Mouse (Mus musculus): ENCODE results near the gene Stpg3. TPM values are rescaled to one million over a fixed set of nuclear protein-coding genes. Genes with fewer than 3 reads are reported as not detected.

Gene Stpg3
- not detected for polyA plus RNA-seq (2017; shearing (Covaris generic))

DNA sequence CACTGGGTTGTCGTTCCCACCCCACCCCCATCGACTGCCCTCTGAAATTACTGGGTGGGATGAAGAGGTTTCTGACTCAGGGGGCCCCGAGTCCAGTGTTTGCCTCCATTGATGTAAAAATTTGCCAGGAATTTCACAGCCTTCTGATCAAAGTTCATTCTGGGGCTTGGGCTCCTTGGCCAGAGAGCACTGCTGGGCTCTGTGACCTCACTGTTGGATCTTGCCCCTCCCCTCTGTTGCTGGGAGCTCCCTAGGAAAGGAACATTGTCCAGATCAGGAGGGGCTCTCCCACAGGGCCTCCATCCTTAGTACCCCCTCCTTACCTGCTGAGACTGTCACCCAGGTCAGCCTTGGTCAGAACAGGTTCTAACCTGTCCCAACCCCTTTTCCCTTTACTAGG lies at the start of gene Stpg3:
Stpg3 (minus strand) TSS at position 194 of the 400 bp plus-strand sequence.

DNA sequence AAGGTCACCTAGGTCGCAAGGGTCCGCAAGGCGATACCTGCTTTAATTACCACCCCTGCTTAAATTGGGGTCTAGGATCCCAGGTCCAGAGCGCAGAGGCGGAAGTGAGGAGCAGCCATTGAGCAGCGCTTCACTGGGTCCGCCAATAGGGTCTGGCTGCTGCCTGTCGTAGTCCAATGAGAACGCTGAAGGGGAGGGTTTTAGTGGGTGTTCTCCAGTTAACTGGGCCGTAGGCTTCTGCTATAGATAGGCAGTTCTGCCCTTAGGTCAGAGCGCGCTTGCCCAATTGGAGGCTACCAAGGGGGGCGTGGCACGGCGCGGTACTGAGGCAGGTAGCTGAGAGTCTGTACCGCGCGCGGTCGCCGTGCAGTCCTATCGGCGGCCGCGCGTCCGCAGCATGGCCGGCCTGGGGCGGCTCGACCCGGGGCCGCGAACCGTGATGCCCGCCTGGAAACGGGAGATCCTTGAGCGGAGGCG lies 47.9 kb upstream of the Stpg3 start, which contains the start of gene Tprn:
Tprn (plus strand) TSS at position 328 of the 477 bp plus-strand sequence.

DNA sequence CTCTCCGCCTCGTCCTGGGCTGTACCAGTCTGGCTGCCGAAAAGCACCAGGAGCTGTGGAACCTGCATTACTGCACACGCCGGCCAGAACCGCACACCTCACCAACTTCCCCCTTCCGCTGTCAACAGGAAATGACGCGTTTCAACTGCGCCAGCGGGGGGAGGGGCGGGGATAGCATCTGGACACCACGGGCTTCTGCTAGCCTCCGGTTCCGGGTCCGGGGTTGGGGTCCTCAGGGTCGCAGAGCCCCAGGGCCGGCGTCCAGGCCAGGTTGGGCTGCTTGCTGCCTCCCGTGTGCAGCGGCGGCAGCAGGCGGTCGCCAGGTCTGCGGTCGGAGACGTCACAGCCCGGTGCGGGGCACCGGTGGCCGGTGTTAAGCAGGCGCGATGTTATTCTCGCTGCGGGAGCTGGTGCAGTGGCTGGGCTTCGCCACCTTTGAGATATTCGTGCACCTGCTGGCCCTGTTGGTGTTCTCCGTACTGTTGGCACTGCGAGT lies 40.9 kb upstream of the Stpg3 start, which contains the start of gene Tmem203:
Tmem203 (plus strand) TSS at position 156 of the 496 bp plus-strand sequence.

DNA sequence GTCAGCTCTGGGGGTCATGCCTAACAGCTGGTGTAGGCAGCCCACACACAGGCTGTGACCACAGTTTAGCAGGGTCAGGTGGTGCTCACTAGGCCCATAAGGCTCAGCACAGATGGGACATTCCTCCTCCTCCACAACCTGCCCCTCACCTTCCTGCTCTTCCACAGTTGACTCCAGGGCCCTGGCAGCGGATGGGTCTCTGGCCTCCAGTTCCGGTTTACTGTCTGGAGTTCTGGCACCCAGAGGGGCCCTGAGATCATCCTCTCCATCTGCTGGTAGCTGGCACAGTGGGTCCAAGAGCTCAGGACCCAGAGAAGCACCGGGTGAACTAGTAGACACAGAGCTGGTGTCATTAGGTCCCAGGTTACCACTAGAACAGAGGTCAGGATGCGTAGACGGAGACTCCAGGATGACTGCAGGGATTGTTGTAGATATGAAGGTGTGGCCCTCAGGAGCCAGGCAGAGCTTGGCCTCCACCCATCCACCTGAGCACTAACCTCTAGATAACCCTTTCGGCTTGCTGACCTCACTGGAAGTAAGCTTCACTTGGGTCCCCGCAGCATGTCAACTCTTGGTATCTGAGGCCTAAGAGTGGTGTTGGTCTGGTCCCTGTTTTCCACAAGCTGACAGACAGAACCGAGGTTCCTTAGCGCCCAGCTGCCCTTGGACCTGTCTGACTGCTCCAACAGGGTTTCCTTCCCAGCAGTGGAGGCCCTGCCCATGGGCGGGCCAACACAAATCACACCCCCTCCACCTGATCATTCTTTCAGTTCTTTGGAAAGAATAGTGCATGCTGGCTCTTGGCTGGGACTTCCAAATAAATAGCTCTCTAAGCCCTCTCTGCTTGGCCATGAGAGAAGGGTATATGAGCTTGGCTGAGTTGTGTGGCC lies 32.0 kb upstream of the Stpg3 start, which contains the start of gene AL732309.1:
AL732309.1 (minus strand) TSS at position 681 of the 890 bp plus-strand sequence.

DNA sequence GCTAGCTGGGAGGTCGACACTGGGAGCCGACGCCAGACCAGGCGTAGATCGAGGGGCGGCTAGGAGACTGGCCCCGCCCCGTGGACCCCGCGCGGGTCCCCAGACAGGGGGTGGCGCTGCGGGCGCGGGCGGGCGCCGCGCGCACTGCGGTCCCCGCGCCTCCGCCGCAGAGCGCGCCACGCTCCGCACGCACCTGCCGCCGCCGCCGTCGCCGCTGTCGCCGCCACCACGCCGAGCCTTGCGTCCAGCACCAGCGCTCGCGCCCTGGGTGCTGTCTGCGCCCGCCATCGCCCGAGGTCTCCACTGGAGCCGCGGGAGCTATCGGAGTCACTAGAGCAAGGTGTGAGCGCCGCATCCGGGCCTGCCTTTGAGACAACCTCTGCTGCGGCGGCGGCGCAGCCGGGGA lies 27.7 kb upstream of the Stpg3 start, which contains the start of the genes Rnf208 and Cysrt1:
Rnf208 (plus strand) TSS at position 155 of the 406 bp plus-strand sequence.
Cysrt1 (minus strand) TSS at position 352 of the 406 bp plus-strand sequence.

DNA sequence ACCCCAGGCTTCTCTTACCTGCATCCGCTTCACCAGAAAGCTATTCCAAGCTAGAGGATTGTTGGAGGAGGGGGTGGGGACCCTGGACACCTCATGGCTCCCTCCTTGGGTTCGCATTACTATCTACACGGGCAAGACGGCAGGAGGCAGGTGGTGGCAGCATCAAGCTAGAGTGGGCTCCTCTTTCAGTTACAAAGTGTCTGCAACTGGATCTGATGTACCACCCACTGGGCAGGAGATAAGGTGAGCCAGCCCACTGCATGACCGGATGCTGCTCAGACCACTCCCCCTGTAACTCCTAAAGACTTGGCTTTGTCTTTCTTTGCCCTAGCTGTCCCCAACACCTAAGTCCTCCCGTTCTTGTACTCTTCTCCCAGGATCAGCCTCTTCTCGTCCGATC lies 22.2 kb upstream of the Stpg3 start, which contains the start of gene Rnf224:
Rnf224 (minus strand) TSS at position 174 of the 400 bp plus-strand sequence.

DNA sequence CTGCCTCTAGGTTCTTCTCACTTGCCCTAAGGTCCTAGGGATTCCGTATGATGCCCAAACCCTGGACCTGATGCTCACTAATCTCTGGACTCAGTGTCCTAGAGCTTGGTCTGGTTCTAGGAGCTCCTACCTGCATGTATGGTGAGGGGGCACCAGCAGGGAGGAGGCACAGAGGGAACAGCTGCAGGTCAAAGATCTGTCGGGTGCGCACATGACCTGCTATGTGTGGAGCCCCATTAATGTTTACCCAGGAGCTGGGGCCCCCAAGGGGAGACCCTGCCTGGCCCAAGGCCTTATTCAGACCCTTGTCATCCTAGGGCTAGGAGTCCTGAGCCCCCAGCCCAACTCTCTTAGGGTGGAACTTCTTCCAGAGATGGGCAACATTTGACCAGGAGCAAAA lies 19.6 kb upstream of the Stpg3 start, which contains the start of gene Slc34a3:
Slc34a3 (minus strand) TSS at position 315 of the 400 bp plus-strand sequence.

DNA sequence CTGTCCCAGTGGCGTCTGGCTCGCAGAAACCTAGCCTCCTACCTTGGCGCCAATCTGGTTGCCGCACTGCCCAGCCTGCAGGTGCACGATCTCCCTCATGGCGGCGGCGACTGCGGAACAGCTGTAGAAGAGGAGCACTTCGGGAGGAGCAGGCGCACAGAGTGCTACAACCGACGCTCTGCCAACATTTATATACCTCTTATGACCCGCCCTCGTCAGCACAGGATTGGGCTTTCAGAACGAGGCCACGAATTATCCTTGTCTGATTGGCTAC lies 10.0 kb upstream of the Stpg3 start, which contains the start of gene Tubb4b:
Tubb4b (minus strand) TSS at position 211 of the 274 bp plus-strand sequence.

DNA sequence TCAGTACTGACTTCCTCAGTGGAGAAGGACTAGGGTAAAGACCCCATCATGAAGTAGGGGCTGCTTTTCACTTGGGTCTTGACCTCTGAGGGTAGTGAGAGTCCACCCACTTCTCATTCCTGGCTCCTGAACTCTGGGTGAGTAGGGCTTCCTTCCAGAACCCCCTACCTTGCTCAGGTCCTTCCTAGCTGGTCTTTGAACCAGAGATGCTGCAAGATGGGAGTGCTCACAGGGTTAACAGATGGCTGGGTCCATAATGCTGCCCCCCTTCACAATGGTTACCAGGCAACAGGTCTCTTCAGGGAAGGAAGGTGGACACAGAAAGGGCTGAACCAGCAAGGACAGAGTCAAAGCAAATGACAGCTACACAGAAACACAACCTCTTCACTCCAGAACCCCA lies 4.0 kb upstream of the Stpg3 start, which contains the start of gene Fam166a:
Fam166a (plus strand) TSS at position 301 of the 400 bp plus-strand sequence.

DNA sequence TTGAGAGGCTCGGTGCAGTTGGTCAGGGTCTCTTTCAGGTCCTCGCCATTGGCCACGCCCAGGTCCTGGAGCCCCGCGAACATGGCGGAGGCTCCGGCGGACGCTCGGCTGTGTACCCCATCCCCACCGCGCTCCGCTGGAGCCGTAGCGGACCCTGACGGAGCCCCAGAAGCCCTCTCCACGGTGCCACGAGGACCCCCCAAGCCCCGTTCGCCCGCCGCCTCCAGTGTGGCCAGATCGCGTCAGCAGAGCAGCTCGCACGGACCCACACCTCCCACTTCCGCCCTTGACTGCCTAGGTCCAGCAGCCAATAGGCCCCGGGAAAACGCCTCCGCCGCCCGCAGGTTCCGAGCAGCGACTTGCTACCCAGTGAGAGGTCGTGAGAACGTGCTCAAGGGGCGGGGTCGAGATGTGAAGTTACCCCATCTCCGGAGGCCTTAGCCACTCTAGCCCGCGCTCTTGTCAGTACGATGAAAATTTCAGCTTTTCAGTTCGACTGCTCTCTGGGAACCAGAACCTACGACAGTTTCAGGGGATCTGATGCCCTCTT lies 3.2 kb downstream of the Stpg3 start, which contains the start of gene Nelfb:
Nelfb (minus strand) TSS at position 369 of the 550 bp plus-strand sequence.

DNA sequence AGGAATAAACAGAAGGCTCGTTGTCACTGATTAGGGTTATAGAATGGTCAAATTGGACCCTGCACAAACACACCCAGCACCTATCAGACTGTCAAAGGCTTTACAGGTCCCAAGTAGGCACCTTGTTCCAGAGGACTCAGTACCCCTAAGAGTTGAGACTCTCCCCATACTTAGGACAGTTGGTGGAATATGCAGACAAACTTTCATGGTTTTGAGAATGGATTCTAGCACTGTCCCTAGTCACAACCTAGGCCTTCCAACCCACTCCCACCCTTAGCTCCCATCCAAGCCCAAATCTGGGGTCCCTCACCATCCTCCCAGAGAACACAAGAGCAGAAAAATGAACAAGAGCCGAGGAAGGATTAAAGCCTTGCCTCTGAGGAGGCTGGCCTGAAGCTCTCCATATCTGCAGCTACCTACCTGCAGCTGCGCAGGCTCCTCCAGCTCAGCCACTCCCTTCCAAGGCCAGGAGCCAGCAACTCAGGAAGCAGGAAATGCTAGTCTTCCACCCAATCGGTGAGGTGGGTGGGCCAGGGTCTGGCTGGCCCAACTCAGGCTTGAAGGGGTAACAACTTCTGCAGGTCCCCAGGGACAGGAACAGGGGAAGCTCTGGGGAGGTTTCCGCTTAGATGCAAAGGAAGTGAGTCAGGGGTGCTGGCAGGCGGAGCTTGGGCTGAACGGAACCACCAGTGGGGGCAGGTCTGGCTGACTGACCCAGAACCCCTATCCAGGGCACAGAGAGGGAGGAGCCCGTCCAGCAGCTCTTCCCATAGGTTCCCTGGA lies 18.1 kb downstream of the Stpg3 start, which contains the start of gene Tor4a:
Tor4a (minus strand) TSS at position 715 of the 783 bp plus-strand sequence.

DNA sequence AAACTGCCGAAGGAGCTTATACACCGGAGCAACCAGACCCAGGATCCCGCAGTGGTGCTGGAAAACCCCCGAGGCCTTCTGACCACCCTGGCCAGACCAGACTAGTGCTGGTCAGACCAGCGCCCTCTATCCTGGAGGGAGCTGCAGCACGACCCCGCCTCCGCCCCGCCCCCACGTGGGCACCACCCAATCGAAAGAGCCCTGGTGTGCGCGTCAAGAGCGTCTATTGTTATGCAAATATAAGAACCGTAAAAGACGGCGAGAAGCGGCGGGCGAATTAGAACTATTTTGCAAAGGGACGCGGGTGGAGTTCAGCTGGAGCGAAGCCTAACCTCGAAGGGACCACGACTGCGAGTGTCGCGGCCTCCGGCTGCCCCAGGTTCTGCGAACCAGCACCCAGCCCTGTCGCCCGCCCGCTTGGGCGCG lies 33.9 kb downstream of the Stpg3 start, which contains the start of gene Nrarp:
Nrarp (plus strand) TSS at position 281 of the 426 bp plus-strand sequence.

Other genes with a start within 250 kb of the Stpg3 start
- 100 to 1,000 TPM in 1 of 2 experiments, 10 to 100 TPM in 1; 80.0 to 119 TPM for gene Mrpl41, start 239.5 kb downstream of the Stpg3 start, polyA plus RNA-seq (2017; shearing (Covaris generic))
- 10 to 100 TPM; 59.0 to 76.4 TPM for gene Pnpla7, start 238.6 kb downstream of the Stpg3 start, polyA plus RNA-seq (2017; shearing (Covaris generic))
- gene Nsmf, start 160.3 kb downstream of the Stpg3 start, polyA plus RNA-seq (2017; shearing (Covaris generic)): 10 to 100 TPM; 31.8 to 38.7 TPM
- not detected for gene Entpd8, start 134.3 kb downstream of the Stpg3 start, polyA plus RNA-seq (2017; shearing (Covaris generic))
- 1 to 10 TPM; 1.3 to 1.4 TPM for gene Noxa1, start 119.5 kb downstream of the Stpg3 start, polyA plus RNA-seq (2017; shearing (Covaris generic))
- gene Nrarp, start 33.9 kb downstream of the Stpg3 start, polyA plus RNA-seq (2017; shearing (Covaris generic)): 1 to 10 TPM; 3.6 to 4.7 TPM
- 100 to 1,000 TPM in 1 of 2 experiments, 10 to 100 TPM in 1; 82.2 to 121 TPM for gene Tor4a, start 17.8 kb downstream of the Stpg3 start, polyA plus RNA-seq (2017; shearing (Covaris generic))
- 100 to 1,000 TPM; 104 to 121 TPM for gene Nelfb, start 3.1 kb downstream of the Stpg3 start, polyA plus RNA-seq (2017; shearing (Covaris generic))
- gene Fam166a, start 4.1 kb upstream of the Stpg3 start, polyA plus RNA-seq (2017; shearing (Covaris generic)): under 1 TPM in 1 of 2 experiments, not detected in 1; 0.44 TPM
- gene Tubb4b, start 10.1 kb upstream of the Stpg3 start, polyA plus RNA-seq (2017; shearing (Covaris generic)): 100 to 1,000 TPM; 153 to 167 TPM
- gene Slc34a3, start 19.7 kb upstream of the Stpg3 start, polyA plus RNA-seq (2017; shearing (Covaris generic)): under 1 TPM in 1 of 2 experiments, not detected in 1; 0.07 TPM
- gene Rnf224, start 22.1 kb upstream of the Stpg3 start, polyA plus RNA-seq (2017; shearing (Covaris generic)): under 1 TPM in 1 of 2 experiments, not detected in 1; 0.14 TPM
- 1 to 10 TPM; 1.2 to 4.3 TPM for gene Rnf208, start 27.6 kb upstream of the Stpg3 start, polyA plus RNA-seq (2017; shearing (Covaris generic))
- gene Cysrt1, start 27.8 kb upstream of the Stpg3 start, polyA plus RNA-seq (2017; shearing (Covaris generic)): not detected
- gene AL732309.1, start 32.2 kb upstream of the Stpg3 start, polyA plus RNA-seq (2017; shearing (Covaris generic)): 1 to 10 TPM; 2.1 to 9.4 TPM
- gene Tmem203, start 40.8 kb upstream of the Stpg3 start, polyA plus RNA-seq (2017; shearing (Covaris generic)): 10 to 100 TPM; 31.0 to 41.1 TPM
- gene Tprn, start 48.0 kb upstream of the Stpg3 start, polyA plus RNA-seq (2017; shearing (Covaris generic)): 10 to 100 TPM; 10.9 to 12.4 TPM
- gene Ssna1, start 57.8 kb upstream of the Stpg3 start, polyA plus RNA-seq (2017; shearing (Covaris generic)): 100 to 1,000 TPM; 140 TPM
- gene Anapc2, start 57.8 kb upstream of the Stpg3 start, polyA plus RNA-seq (2017; shearing (Covaris generic)): 10 to 100 TPM; 78.1 to 84.1 TPM
- not detected for gene Tmem210, start 73.5 kb upstream of the Stpg3 start, polyA plus RNA-seq (2017; shearing (Covaris generic))
- gene Lrrc26, start 75.3 kb upstream of the Stpg3 start, polyA plus RNA-seq (2017; shearing (Covaris generic)): not detected
- under 1 TPM; 0.10 to 0.39 TPM for gene Grin1, start 104.5 kb upstream of the Stpg3 start, polyA plus RNA-seq (2017; shearing (Covaris generic))
- 10 to 100 TPM; 17.2 to 17.6 TPM for gene Man1b1, start 117.7 kb upstream of the Stpg3 start, polyA plus RNA-seq (2017; shearing (Covaris generic))
- 10 to 100 TPM; 13.0 to 16.1 TPM for gene Dpp7, start 141.7 kb upstream of the Stpg3 start, polyA plus RNA-seq (2017; shearing (Covaris generic))
- gene Uap1l1, start 151.0 kb upstream of the Stpg3 start, polyA plus RNA-seq (2017; shearing (Covaris generic)): 10 to 100 TPM; 50.7 to 71.9 TPM
- gene Sapcd2, start 157.7 kb upstream of the Stpg3 start, polyA plus RNA-seq (2017; shearing (Covaris generic)): 1 to 10 TPM; 4.3 to 6.6 TPM
- under 1 TPM in 1 of 2 experiments, not detected in 1; 0.17 TPM for gene Entpd2, start 181.2 kb upstream of the Stpg3 start, polyA plus RNA-seq (2017; shearing (Covaris generic))
- 1 to 10 TPM; 1.1 to 4.0 TPM for gene Npdc1, start 184.7 kb upstream of the Stpg3 start, polyA plus RNA-seq (2017; shearing (Covaris generic))
- 10 to 100 TPM; 13.1 to 35.9 TPM for gene Fut7, start 208.6 kb upstream of the Stpg3 start, polyA plus RNA-seq (2017; shearing (Covaris generic))
- 10 to 100 TPM; 20.5 to 67.6 TPM for gene Abca2, start 214.1 kb upstream of the Stpg3 start, polyA plus RNA-seq (2017; shearing (Covaris generic))
- 1 to 10 TPM; 1.1 to 2.4 TPM for gene Clic3, start 242.2 kb upstream of the Stpg3 start, polyA plus RNA-seq (2017; shearing (Covaris generic))
- 100 to 1,000 TPM in 1 of 2 experiments, 10 to 100 TPM in 1; 95.9 to 106 TPM for gene Paxx, start 246.5 kb upstream of the Stpg3 start, polyA plus RNA-seq (2017; shearing (Covaris generic))